Mouse (Mus musculus) heart, postnatal 36 days (tissue): ENCODE data around the gene Atxn10. TPM values are rescaled to one million over a fixed set of nuclear protein-coding genes. Genes with fewer than 3 reads are reported as not detected.
"Not testable (repeated sequence)": the region's sequence is repeated elsewhere in the genome, so short reads cannot be mapped to it uniquely, and the experiment has no call there.

Experiments
- DNase-seq, 2 experiments: peaks; one replicate each; pipeline ENCODE4 v3.0.0; 2021 to 2022
- intact Hi-C: fragments of 180-260 bp; cut with DNase I; formaldehyde crosslinking; loops from one replicate; pipeline ENCODE4 v1.15.1; 2025
- total RNA-seq, 2 experiments: library from RNA; stranded (reverse); gene quantifications; 2 replicates each; pipeline ENCODE4 v1.2.3; 2021

Atxn10 gene
- total RNA-seq: 10 to 100 TPM; 77.6 to 87.2 TPM

DNA sequence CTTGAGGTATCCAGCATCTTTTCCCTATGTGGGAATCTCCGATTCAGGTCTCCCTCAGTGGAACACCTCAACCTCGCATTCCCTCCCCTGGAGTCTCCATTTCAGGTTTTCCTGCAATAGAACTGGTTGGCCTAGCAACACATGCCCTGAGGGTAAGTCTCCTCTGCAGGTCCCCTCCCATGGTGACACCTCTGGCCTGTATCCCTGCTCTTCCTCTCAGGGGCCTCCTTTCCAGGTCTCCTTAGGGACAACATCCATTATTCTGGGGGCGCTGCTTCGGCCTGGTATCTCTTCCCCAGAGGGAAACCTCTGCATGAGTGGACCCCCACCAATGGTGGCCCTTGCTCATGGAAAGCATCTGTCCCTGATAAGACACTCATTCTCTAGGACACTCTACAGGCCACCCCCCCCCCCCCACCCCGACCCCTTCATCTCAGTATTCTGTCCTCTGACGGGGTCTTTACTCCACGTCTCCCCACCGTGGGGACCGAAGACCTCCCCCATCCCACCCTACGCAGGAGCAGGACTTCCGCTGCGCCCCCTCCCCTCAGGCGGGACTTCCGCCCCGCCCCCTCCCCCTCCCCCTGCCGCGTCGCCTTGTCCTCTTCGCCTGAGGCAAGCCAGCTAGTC is at the start of gene Atxn10:
TSS of gene Atxn10 (plus strand) at position 575 of the 630 bp plus-strand sequence.
- no peak for DNase-seq
- intact Hi-C loops: loop anchor here (10.0 kb wide), 1 partner anchor 379 kb away; no protein-coding TSS in a partner anchor

DNA sequence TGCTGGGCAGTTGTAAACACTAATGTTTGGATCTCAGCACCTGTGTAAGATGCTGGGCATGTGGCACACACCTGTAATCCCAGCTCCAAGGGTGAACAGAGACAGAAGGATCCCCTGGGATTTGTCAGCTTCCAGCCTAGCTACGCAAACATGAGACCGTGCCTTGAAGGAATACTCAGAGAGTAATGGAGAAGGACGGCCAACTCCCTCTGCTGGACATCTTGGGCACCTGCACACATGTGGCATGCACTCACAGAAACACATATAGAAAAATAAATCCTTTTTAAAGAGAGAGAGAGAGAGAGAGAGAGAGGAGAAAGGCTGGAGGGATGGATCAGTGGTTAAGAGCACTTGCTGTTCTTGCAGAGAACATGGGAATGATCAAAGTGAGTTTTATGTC is 41.4 kb upstream of the Atxn10 start:
- DNase-seq: no peak
- intact Hi-C loops: no loop called here

DNA sequence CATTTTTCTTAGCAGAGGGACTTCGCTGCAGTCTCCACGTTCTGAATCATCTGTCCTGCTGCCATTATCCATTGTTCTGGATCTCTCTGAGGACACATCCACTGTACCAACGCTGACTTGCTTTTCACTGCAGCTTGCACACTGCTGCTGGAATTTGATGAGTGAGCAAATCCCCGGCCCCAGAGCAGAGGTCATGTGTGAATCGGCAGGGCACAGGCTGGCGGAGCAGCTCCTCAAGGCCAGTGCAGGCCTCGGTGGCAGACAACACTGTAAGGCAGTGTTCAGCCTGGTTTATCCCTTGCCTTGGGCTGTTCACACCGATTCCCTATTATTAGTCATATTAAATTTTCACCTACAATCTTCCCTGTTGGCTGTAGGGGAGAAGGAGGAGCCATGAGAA is 40.5 kb upstream of the Atxn10 start:
- no peak for DNase-seq
- intact Hi-C loops: no loop called here

DNA sequence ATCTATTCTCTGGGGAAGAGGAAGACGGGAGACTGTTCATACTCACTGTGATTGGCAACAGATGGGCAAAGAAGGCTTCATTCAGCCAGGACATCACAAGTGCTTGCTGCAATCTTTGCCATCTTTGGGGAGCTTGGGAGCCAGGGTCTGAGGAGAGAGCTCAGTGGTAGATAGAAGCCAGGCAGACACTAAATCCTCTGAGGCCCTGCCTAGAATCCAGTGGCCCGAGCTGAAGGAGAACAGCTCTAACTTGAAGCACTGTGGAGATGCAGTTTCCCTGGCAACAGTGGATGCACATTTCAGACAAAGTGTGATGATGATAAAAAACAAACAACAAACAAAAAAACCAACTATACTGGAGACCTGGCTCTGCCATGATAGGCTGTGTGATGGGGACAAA is 40.1 kb upstream of the Atxn10 start:
- intact Hi-C loops: no loop called here
- DNase-seq: no peak

DNA sequence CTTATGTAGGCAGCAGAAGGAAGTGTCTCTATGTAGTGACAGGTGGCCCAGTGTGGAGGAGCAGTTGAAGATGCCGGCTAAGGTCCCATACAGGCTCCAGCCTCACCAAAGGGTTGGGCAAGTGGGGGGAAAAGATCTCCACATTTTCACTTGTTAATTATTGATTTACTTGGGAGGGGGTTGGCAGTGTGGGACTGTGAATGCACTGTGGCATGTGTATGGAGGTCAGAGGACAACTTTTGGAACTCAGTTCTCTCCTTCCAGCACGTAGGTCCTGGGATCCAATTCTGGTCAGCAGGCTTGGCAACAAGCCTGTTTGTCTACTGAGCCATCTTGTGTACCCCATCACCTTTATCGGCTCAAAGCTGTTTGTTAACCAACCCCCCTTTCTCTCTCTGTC is 39.5 kb upstream of the Atxn10 start:
- no peak for DNase-seq
- intact Hi-C loops: no loop called here

DNA sequence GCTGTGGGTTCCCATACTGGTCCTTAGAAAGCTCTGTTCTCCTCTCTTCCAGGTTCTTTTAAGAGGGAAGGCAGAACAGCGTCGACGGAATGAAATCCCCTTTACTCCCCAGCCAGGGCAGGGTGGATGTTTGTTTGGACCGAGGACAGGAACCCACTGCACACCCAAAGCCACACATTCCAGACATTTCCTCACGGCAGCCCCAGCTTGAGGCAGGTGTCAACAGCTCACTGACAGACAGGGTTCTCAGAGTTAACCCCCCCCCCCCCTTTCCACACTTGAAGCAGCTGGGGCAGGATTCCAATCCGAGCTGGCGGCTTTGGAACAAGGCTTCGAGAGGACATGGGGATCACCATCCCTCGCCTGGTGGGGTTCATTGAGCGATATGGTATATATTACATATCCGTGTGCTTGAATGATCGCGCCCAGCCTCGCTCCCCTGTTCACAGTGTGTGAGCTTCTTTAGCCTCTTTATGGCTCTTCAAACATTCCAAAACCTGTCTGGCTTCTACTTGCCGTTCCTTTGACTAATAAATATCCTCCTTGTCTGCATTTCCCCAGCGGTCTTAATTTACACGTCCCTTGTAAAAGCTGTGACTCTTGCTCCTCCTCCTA is 37.8 kb upstream of the Atxn10 start:
- intact Hi-C loops: no loop called here
- DNase-seq: no peak

DNA sequence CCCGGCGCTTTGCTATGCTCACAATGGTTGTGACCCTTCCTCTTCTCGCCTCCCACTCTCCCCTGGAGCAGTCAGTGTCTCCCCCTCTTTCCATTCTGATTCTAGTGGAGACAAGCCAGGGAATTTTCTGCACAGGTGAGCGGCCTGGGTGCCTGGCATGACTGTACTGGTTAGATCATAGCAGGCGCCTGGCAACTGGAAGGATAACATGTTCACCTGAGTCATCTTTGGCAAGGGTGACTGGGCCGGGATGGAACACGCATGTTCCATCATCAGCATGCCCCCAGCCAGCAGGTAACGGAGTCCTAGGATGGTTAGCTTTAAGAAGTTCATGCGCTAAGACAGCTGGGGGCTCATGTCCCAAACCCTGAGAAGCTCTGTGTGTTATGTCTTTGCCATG is 37.1 kb upstream of the Atxn10 start:
- intact Hi-C loops: no loop called here
- DNase-seq: no peak

DNA sequence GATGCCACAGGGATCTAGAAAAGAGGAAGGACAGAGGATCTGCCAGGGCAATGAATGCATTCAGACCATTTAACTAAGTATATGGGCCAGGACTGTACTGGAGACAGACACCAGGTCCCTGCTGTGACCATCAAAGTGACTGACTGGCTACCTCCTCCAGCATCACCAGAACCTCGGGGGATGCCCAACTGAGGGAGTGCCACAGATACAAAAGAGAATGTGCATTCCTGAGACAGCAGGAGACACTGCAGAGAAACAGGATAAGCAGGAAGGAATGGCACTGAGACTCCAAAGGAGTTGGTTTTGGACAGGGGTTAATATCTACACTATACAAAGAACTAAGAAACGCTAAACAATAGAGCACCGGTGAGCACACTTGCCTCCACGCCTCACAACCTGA is 32.8 kb upstream of the Atxn10 start:
- intact Hi-C loops: no loop called here
- DNase-seq: no peak

DNA sequence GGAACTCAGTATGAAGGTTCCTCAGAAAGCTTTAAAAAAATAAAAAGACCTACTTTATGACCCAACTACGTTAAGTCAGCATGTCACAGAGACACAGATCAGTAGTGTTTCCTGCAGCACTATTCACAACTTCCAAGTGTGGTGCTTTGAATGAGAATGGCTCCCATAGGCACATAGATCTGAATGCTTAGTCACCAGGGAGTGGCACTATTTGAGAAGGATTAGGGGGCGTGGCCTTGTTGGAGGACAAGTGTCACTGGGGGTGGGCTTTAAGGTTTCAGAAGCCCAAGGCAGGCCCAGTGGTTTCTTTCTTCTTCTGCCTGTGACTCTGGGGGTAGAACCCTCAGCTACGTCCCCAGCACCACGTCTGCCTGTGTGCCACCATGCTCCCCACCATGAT is 32.1 kb upstream of the Atxn10 start:
- intact Hi-C loops: no loop called here
- no peak for DNase-seq

DNA sequence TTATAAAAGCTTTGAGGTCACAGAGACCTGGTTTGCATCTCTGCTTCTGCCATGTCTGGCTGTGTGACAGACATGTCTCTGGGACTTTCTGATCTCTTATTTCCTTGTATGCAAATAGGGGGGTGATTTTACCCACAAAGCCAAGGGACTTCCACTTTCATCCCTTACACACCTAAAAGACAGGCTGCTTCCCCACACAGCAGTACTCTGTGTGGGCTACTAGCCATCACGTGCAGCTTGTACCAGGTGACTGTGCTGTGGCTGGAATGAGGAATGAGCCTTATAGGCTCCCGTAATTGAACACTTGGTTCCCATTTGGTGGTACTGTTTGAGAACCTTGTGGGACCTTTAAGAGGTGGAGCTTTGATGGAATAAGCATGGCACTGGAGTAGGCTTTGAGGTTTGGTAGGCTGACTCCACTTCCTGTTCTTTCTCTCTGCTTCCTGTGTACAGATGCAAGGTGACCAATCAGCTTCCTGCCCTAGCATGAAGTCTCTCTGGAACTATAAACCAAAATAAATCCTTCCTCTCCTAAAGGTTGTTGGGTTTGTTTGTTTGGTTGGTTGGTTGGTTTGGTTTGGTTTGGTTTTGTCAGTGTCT is 28.9 kb upstream of the Atxn10 start:
- DNase-seq: no peak
- intact Hi-C loops: no loop called here

DNA sequence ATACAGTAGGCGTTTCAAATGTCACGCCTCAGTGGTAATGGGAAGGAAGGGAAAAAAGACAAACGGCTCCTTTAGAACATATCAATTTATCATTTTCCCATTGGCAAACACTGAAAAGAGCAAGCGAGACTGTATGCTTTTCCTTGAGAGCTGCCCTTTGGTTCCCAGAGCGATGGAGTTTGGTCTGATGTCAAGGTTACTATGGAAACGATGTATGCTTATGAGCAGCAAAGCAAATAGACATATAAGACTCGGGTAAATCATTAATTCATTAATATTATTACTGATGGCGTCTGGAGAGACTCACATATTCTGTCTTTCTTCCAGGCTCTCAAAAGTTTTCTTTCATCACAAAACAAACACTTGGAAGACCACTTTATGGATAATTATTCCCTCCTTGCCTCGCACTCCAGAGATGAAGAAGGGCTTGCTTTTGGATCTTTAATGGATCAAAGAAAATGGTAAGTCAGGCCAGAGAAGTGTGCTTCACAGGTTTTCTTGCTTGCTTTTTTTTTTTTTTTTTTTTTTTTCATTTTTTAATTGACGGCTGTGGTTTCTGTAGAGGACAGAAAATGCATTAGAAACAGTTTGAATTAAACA is 24.9 kb upstream of the Atxn10 start:
- intact Hi-C loops: no loop called here
- no peak for DNase-seq

DNA sequence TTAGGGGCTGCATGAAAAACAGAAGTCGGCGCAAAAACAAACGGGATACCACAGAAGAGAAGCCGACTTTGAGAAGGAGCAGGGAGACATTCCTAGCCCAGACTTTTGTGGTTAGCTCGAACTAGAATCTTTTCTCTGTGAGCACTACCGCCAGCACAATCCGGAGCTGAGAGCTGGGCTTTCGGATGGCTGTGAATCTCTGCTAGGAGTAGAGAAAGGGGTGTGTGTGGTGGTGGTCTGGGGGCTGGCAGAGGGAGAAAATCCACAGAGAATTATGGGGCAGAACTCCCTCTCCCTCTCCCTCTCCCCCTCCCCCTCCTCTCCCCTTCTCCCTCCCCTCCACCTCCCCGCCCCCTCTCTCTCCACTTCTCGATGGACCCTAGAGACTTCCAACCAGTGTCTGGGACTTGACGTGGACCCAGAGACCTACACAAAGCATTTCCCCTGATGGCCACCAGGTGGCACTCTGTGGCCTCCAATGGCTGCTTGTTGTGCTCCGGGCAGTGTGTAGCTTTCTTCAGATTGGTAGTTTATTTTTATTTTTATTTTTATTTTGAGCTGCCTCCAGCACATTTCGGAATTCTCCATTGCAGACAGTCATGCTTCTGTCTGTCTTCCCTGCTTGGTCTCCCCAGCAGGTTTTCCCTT is 20.5 kb upstream of the Atxn10 start:
- DNase-seq: peak; percentile 74 to 80
- intact Hi-C loops: loop anchor here (1.0 to 5.0 kb wide), 3 partner anchors 48 to 268 kb away; no protein-coding TSS in a partner anchor

DNA sequence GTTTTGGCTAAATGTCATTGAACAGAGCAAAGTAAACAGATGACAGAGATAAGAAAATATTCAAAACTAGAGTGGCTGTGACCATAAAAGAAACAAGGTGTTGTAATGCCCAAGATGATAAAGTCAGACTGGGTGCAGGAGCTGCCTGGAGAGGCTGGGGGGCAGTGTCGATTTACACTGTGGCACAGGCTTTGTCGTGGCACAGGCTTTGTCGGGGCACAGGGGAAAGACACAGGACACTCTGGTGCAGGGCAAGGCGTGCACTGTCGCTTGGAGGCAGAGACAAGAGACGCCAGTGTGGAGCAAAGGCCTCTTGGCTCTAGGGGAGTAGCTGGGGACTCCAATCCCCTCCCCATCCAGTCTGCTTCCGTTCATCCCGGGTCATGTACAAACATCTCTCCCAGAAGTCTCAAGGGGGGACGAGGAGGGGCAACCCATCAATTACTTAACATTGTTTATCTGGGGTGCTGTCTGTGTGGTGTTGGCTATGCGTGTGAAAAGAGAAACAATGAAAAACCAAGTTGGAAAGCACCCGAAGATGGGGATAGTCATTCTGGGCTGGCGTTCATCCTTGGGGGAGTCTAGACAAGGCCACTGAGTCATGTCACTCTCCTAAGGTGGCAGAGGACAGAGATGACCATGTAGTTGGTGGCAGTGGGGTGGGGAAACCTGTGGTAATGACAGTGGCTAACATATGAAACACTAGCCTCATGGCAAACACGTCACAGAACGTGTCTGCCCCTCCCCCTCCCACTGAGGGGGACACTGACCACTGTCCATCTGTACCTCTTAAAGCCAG is 19.5 kb upstream of the Atxn10 start:
- no peak for DNase-seq
- intact Hi-C loops: loop anchor here (5.0 kb wide), 1 partner anchor 49 kb away; no protein-coding TSS in a partner anchor

DNA sequence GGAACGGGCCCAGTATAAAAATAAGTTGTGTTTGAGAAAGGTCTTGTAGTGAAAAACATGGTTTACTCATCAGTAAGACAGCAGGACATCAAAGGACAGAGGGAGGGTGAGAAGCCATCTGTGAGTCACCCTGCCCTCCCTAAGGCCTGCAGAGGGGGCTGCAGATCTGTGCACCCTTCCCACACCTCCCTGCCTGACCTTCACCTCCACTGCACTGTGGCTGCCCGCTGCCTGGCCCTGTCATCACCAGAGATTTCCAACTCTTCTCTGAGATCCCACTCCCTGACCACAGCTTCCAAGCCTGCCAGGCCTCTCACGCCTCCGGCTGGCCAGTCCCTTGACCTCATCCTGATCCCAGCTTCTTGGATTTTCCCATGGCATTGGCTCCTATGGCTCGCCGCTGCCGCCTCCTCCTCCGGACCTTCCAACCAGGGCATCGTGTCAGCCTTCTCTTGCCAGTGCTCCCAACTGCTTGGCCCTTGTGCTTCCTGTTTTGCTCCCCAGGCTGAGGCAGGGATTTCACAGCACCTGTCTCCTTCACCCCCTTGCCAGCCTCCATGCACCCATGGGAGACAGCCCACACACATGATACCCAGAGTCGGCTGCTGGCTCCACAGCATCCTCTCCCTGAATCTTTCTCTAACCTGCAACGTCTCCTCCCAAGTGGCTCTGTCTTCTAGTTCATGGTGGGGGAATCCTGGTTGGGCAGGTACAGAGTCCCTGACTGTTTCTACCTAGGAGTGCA is 15.9 kb upstream of the Atxn10 start:
- no peak for DNase-seq
- intact Hi-C loops: loop anchor here (5.0 kb wide), 1 partner anchor 53 kb away; no protein-coding TSS in a partner anchor

DNA sequence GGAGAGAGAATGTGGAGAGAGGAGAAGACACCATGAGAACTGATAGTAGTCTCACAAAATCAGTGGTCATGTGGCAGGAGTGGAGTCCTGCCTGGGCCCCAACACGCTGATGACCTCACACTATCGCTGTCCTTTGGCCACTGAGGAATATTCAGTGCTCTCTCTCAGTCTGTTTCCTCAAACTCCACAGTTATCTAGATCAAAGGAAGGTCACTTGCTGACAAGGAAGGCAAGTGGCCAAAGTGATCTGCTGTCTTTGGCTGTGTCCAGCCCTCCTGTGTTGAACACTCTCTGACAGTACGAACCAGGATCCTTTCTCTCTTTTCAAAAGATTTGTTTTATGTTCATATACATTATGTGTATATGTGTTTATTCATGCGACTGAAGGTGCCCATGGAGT is 12.8 kb upstream of the Atxn10 start:
- no peak for DNase-seq
- intact Hi-C loops: no loop called here

DNA sequence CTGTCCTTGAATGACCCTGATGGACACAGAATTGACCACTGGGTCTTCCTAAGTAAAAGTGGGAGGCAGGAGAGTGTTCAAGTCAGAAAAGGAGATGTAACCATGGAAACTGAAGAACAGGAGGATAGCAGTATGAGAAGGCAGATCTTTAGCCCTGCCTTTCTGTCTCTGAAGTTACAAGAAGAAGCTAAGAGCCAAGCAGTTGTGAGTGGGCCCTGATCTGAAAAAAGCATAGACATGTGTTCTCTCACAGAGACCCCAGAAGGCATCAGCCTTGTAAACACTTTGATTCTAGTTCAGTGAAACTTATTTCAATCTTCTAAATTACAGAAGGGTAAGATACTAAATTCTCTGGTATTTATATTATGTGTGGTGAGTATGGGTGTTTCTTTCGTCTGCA is 11.6 kb upstream of the Atxn10 start:
- intact Hi-C loops: no loop called here

DNA sequence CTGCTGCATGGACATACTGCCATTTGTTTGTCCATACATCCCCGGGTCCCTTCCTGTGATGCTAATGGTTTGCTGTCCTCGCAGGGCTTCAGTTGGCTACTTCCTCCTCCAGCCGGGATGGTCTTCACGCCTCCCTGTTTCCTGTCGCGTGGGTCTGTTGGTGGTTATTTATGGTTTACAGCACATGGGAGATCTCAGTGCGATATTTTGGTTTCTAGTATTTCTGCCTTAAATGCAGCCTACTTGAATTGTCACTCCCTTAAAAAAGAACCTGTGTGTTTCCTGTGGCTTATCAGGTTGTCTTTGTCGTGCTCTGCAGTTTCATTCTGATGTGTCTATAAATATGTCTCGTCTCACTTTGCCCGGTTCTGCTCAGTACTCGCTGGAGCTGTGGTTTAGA is 8.2 kb upstream of the Atxn10 start:
- intact Hi-C loops: no loop called here
- no peak for DNase-seq

More for the DNA sequence above, 11.6 kb upstream of the Atxn10 start:
- DNase-seq: no peak

DNA sequence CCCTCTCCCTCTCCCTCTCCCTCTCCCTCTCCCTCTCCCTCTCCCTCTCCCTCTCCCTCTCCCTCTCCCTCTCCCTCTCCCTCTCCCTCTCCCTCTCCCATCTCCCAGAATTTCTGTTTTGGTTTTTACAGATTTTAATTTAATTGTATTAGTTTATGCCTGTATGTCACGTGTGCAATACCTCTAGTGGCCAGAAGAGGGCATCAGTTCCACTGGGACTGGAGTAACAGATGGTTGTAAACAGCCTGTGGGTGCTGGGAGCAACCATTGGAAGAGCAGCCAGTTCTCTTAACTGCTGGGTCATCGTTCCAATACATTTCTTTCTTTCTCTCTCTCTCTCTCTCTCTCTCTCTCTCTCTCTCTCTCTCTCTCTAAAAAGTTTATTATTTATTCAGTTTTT is 7.6 kb upstream of the Atxn10 start:
- intact Hi-C loops, DNase-seq: not testable (repeated sequence)

DNA sequence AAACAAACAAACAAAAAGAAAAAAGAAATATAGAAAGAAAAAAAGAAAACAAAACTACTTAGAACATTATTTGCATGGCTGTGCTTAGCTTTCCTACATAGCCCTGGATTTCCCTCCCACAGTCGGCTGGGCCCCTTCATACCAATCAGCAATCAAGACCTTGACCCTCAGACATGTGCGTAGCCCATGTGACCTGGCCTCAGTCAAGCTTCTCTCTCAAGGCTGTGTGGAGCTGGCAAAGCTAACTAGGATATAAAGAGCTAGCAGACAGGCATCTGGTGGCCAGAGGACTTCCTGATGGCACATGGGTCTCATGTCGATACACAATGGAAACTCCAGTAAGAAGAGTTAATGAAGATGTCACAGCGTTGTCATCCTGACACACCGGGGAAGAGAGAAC is 6.9 kb upstream of the Atxn10 start:
- intact Hi-C loops: no loop called here
- no peak for DNase-seq

DNA sequence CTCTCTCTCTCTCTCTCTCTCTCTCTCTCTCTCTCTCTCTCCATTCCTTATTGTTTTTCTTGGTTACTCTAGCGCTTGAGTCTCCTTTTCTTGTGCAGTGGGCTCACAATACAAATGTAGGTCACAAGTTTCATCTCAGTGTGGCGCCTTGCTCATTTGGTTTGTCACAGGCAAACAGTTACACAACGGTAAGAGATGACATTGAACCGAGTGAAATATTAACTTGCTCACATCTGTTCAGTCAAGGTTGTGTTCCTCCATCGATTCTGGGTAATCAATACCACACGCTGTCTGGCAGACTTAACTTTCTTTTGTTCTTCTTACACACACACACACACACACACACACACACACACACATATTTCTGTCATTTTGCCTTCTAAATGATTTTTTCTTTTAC is 6.0 kb upstream of the Atxn10 start:
- intact Hi-C loops: loop anchor here (10.0 kb wide), 1 partner anchor 385 kb away; no protein-coding TSS in a partner anchor
- no peak for DNase-seq
